Mouse (Mus musculus) cerebellum, adult 9-10 months (tissue): ENCODE results near the gene Atrip.

Source experiments
- DNase-seq: peaks from one replicate; pipeline ENCODE4 v3.0.0; 2022

Gene Atrip

DNA sequence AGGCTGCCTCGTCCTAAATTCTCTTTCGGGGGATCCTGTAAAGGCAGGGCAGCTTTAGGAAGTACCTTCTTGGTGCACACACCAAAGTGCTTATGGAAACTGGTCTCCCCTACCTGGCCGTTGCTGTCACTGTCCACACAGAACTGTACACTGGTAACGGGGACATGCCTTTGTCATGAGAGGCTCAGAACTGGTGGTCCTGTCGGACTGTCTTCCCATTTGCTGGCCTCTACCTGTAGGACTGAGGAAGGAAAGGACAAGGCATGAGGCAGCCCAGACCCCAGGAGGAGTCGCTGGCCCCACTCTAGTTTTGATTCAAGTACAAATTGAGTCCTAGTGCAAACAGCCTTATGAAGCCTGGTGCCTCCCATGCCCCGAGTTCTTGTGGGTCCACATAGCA lies 42.9 kb downstream of the Atrip start:
- DNase-seq: no peak

DNA sequence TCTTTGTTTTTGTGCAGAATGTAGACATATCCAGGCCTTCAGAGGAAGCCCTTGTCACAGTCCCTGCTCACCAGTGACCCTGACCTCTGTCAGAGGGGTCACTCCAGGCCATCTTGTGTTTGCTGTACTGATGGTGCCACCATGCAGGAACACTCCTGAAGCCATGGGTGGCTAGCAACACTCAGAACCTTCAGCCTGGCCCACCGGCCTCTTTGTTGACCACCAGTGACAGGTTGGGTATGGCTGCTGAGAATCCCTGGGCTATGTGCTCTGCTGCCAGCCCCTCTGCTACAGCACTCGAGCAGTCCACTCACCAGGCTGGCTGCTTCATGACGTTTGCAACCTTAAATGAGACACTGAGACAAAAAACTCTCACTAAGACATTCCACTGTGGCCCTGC lies 43.6 kb downstream of the Atrip start:
- no peak for DNase-seq

DNA sequence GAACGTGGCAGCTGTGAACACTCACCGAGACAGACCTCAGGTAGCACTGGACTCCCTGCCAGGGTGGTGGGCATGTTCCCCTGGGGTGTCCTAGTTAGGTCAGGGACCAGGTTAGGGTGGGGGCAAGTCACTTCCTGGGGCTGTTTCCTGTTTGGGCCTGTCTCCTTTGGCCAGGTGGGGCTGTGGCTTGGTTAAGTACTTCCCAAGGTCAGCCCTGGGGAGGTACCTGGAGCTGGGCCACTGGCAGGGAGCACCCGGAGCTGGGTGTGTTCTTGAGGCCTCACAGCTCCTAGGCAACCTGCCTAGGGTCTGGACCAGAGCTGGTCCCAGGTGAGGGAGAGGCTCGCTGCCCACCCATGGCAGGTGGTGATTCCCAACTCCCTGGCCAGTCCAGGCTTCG lies 45.0 kb downstream of the Atrip start:
- DNase-seq: no peak

DNA sequence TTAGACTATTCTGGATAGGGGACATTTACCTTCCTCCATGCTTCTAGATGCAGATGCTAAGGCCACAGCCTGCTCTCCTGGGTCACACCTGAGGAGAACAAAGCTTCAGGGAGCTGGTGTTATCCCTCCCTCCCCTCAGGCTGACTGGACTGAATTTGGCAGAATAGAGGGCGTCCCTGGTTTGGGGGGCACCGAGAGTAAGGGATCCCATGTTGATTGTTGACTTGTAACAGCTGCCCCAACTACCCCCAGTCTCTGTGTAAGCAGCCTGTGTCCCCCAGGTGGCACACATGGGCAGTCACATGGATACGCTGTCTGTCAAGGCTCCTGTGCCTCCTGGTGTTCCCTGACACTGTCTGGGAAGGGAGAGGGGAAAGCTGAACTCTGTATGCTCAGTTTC lies 45.5 kb downstream of the Atrip start:
- no peak for DNase-seq

DNA sequence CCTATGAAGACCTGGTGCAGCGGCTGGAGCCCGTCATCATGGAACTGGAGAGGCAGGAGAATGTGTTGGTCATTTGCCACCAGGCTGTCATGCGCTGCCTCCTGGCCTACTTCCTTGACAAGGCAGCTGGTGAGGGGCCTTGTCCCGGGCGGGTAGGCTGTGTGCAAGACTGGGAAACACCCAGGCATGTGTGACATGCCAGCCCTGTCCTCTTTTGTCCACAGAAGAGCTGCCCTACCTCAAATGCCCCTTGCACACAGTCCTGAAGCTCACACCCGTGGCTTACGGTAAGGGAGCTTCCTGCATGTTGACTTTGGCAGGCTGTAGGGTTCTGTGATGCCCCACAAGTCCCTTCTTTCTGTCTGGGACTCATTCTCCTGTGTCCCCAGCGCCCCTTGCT lies 46.4 kb downstream of the Atrip start:
- no peak for DNase-seq

DNA sequence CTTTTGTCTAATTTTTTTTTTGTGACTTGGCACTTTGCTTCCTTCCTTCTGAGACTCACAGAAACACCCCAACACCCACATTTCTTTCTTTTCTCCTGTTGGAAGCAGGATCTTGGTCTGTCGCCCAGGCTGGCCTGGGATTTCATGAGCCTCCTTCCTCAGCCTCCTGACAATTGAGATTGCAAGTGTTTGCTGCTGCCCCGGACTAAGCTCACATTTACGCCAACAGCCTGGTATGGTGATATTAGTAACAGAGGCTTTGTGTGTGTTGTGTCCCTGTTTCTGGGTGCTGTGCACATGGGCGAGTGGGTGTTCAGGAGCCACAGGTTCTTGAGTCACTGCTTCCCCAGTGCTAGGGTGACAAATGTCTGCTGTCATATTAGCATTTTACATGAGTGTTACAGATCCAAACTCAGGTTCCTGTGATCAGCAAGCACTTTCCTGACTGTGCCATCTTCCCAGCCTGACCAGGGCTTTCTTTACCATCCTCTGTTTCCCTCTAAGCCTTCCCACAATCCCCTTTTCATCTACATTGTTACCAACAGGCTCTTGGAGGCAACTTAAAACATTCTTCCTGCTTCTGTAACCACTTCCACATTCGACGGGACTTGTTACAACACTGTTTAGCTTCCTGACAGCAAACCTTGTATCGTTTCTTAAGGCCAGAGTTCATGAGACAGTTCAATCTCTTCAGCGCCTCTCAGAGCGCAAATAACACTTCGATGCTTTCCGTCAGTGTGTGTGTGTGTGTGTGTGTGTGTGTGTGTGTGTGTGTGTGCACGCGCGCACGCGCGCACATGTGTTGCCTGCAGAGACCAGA lies 50.8 kb downstream of the Atrip start:
- no peak for DNase-seq

DNA sequence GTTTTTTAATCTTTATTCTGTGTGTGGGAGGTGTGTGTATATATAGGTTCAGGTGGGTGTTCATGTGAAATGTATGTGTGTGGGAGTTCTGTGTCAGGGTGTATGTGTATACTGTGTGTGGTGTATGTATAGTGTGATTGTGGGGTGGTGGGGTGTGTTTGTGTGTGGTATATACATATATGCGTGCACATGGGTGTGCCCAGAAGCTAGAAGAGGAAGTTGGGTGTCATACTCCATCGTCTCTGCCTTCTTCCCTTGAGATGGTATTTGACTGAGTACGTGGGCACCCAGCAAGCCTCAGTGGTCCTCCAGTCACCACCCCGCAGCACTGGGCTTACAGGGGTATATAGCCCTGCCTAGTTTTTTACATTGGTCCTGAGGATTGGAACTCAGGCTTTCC lies 52.5 kb downstream of the Atrip start:
- no peak for DNase-seq

GRCm38 (mm10) chr9:109016973-109017604 lies 56.8 kb downstream of the Atrip start:
- DNase-seq: no peak

DNA sequence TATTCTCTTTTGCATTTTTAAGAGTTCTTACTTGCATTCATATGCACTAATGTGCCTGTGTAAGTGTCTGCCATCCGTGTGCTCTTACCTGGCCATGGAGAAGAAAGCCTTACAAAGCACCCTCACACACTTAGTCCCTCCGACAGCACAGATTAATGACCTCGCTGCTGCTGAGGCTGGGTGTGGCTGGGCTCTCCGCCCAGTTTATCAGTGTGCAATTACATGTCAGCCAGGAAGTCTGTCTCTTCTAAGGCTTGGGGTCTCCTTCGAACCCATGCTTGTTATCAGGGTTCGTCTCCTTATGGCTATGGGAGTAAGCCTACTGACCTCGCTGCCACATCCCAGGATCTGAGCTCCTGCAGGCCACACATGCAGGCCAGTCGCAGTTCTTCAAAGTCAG lies 58.5 kb downstream of the Atrip start:
- no peak for DNase-seq

GRCm38 (mm10) chr9:109010316-109010690 lies 63.6 kb downstream of the Atrip start:
- DNase-seq: no peak

GRCm38 (mm10) chr9:109009636-109010315 lies 64.1 kb downstream of the Atrip start:
- no peak for DNase-seq

GRCm38 (mm10) chr9:109008994-109009635 lies 64.8 kb downstream of the Atrip start:
- DNase-seq: no peak

GRCm38 (mm10) chr9:109008081-109008480 lies 65.8 kb downstream of the Atrip start:
- no peak for DNase-seq
